Mouse (Mus musculus) heart, embryonic 12.5 days (tissue): ENCODE data around the gene Dhx57. TPM values are rescaled to one million over a fixed set of nuclear protein-coding genes. Genes with fewer than 3 reads are reported as not detected.
"Not testable (repeated sequence)": the region's sequence is repeated elsewhere in the genome, so short reads cannot be mapped to it uniquely, and the experiment has no call there.

Experiments
- ATAC-seq: fragments of 200-750 bp; cut with Nextera tagmentation; 2 replicates; pipeline ENCODE4 v1.8.0; 2017; ENCODE audit warnings: moderate TSS enrichment, moderate library complexity; ENCODE audit not compliant: insufficient number of reproducible peaks, low FRiP score
- H3K27ac ChIP-seq: fragments of 300-500 bp; sonication (generic); 2 replicates; pipeline ENCODE4 v1.5.1; 2016; ENCODE audit warnings: mild to moderate bottlenecking, moderate library complexity; ENCODE audit not compliant: poor library complexity, severe bottlenecking
- H3K27me3 ChIP-seq: fragments of 300-500 bp; sonication (generic); replicated peaks from 2 replicates; pipeline ENCODE4 v1.6.1; 2016; ENCODE audit warnings: mild to moderate bottlenecking, moderate library complexity
- H3K36me3 ChIP-seq: fragments of 300-500 bp; sonication (generic); 2 replicates; pipeline ENCODE4 v1.6.1; 2016; ENCODE audit warnings: mild to moderate bottlenecking, moderate library complexity
- H3K4me1 ChIP-seq: fragments of 300-500 bp; sonication (generic); replicated peaks from 2 replicates; pipeline ENCODE4 v1.6.1; 2016; ENCODE audit warnings: mild to moderate bottlenecking
- H3K4me2 ChIP-seq: fragments of 300-500 bp; sonication (generic); 2 replicates; pipeline ENCODE4 v1.6.1; 2016; ENCODE audit warnings: mild to moderate bottlenecking, moderate library complexity
- H3K4me3 ChIP-seq: fragments of 300-500 bp; sonication (generic); 2 replicates; pipeline ENCODE4 v1.5.1; 2016; ENCODE audit warnings: mild to moderate bottlenecking
- H3K9ac ChIP-seq: fragments of 300-500 bp; sonication (generic); 2 replicates; pipeline ENCODE4 v1.6.1; 2016; ENCODE audit warnings: mild to moderate bottlenecking, moderate library complexity
- H3K9me3 ChIP-seq: fragments of 300-500 bp; sonication (generic); replicated peaks from 2 replicates; pipeline ENCODE4 v1.6.1; 2016; ENCODE audit warnings: mild to moderate bottlenecking, moderate library complexity
- WGBS: fragments of 180-500 bp; shearing (Covaris S2); methylation state at CpG from one replicate; pipeline ENCODE4 v1.1.7; 2016; 5-methylcytosine and 5-hydroxymethylcytosine counted together
- polyA plus RNA-seq: library from polyadenylated mRNA; unstranded; fragments of >200 nt; fragmentation: Nextera tagmentation; extraction: Ambion mirVana; gene quantifications from 2 replicates; pipeline ENCODE4 v1.2.1, GENCODE M21; 2016

The Dhx57 gene
- polyA plus RNA-seq, 1 experiment from 2014 or later = 13.8 TPM

- Histone ChIP-seq H3K4me2 (peak within 1 kb of the TSS; percentile 83), H3K9me3 (no peaks in the 10 kb centered on the region), H3K4me3 (peak within 1 kb of the TSS; percentile 63), H3K9ac (peak within 1 kb of the TSS; percentile 78), H3K4me1 (0 out of 2 replicates have a peak, but pooled peaks cover 8% of the 10 kb centered on the region), H3K27me3 (no peaks in the 10 kb centered on the region), H3K27ac (peak within 1 kb of the TSS; percentile 86), H3K36me3 (peaks cover 20% of the 10 kb centered on the region; the same call in 1 of the 2 replicates)
- peak; percentile 93 for ATAC-seq
- under 1% methylated on average over 33 of the region's 33 CpGs for WGBS
These were observed 65.8 kb downstream of the Dhx57 start, which contains the start of gene Gemin6 for GRCm38 (mm10) chr17:80224326-80225116. Gene Gemin6, plus strand, starts transcription at chr17:80224441.

GRCm38 (mm10) chr17:80223829-80224228 is 66.4 kb downstream of the Dhx57 start:
- peaks cover 13% of the 10 kb centered on the region; the same call in 1 of the 2 replicates for H3K36me3 ChIP-seq
- peak overlapping the region; percentile 83 for H3K4me2 ChIP-seq
- 0 out of 2 replicates have a peak, but pooled peaks cover 8% of the 10 kb centered on the region for H3K4me1 ChIP-seq
- WGBS = 7% methylated on average over 9 of the region's 9 CpGs
- peak overlapping the region; percentile 63 for H3K4me3 ChIP-seq
- H3K27me3 ChIP-seq = no peaks in the 10 kb centered on the region
- H3K9me3 ChIP-seq = no peaks in the 10 kb centered on the region
- peak overlapping the region; percentile 78 for H3K9ac ChIP-seq
- H3K27ac ChIP-seq = peak overlapping the region; percentile 86; the same call in 1 of the 2 replicates
- peak; percentile 23; the same call in 1 of the 2 replicates for ATAC-seq

- Histone ChIP-seq H3K9ac (no peak overlapping the region), H3K27ac (no peak overlapping the region), H3K4me3 (no peak overlapping the region), H3K36me3 (no peaks in the 10 kb centered on the region), H3K4me1 (0 out of 2 replicates have a peak, but pooled peaks cover 8% of the 10 kb centered on the region), H3K27me3 (no peaks in the 10 kb centered on the region), H3K4me2 (no peak overlapping the region), H3K9me3 (no peaks in the 10 kb centered on the region)
- WGBS = 68% methylated on average over 3 of the region's 3 CpGs
- ATAC-seq = no peak
These were observed 68.2 kb downstream of the Dhx57 start for GRCm38 (mm10) chr17:80221890-80222628.

- Histone ChIP-seq H3K4me3 (no peak overlapping the region), H3K9me3 (no peaks in the 10 kb centered on the region), H3K4me1 (0 out of 2 replicates have a peak, but pooled peaks cover 8% of the 10 kb centered on the region), H3K27me3 (no peaks in the 10 kb centered on the region), H3K27ac (no peak overlapping the region), H3K9ac (no peak overlapping the region), H3K36me3 (no peaks in the 10 kb centered on the region), H3K4me2 (no peak overlapping the region)
- ATAC-seq = no peak
- WGBS = 62% methylated on average over 9 of the region's 9 CpGs
These were observed 69.1 kb downstream of the Dhx57 start for GRCm38 (mm10) chr17:80221202-80221601.

GRCm38 (mm10) chr17:80220131-80220530 is 70.1 kb downstream of the Dhx57 start:
- ATAC-seq = no peak
- 49% methylated on average over 2 of the region's 2 CpGs for WGBS
- no peaks in the 10 kb centered on the region for H3K27me3 ChIP-seq
- no peak overlapping the region for H3K4me2 ChIP-seq
- H3K36me3 ChIP-seq = no peaks in the 10 kb centered on the region
- no peak overlapping the region for H3K27ac ChIP-seq
- no peak overlapping the region for H3K9ac ChIP-seq
- no peaks in the 10 kb centered on the region for H3K9me3 ChIP-seq
- H3K4me3 ChIP-seq = no peak overlapping the region
- 0 out of 2 replicates have a peak, but pooled peaks cover 8% of the 10 kb centered on the region for H3K4me1 ChIP-seq

GRCm38 (mm10) chr17:80213998-80214397 is 76.3 kb downstream of the Dhx57 start:
- H3K4me3 ChIP-seq, H3K4me2 ChIP-seq, H3K4me1 ChIP-seq, H3K9ac ChIP-seq, H3K36me3 ChIP-seq, H3K9me3 ChIP-seq, H3K27me3 ChIP-seq, H3K27ac ChIP-seq, ATAC-seq: not testable (repeated sequence)
- WGBS = 85% methylated on average over 4 of the region's 4 CpGs

GRCm38 (mm10) chr17:80206671-80207581 is 83.3 kb downstream of the Dhx57 start, which contains the start of the genes Srsf7 and Ttc39d:
Gene Srsf7, minus strand, starts transcription at chr17:80207307.
Gene Ttc39d, plus strand, starts transcription at chr17:80207460.
- Histone ChIP-seq H3K27ac (peak within 1 kb of the TSS; percentile 99), H3K4me3 (peak within 1 kb of the TSS; percentile 91), H3K36me3 (peaks cover 25% of the 10 kb centered on the region), H3K9me3 (no peaks in the 10 kb centered on the region), H3K9ac (peak within 1 kb of the TSS; percentile 97), H3K27me3 (no peaks in the 10 kb centered on the region), H3K4me2 (peak within 1 kb of the TSS; percentile 95), H3K4me1 (peaks cover 9% of the 10 kb centered on the region; the same call in 1 of the 2 replicates)
- ATAC-seq = peak; percentile 95
- under 1% methylated on average over 93 of the region's 95 CpGs for WGBS

GRCm38 (mm10) chr17:80206301-80206670 is 84.0 kb downstream of the Dhx57 start:
- Histone ChIP-seq H3K4me3 (peak overlapping the region; percentile 91), H3K4me1 (peaks cover 9% of the 10 kb centered on the region; the same call in 1 of the 2 replicates), H3K27ac (peak overlapping the region; percentile 99), H3K36me3 (peaks cover 29% of the 10 kb centered on the region), H3K9ac (peak overlapping the region; percentile 97), H3K9me3 (no peaks in the 10 kb centered on the region), H3K27me3 (no peaks in the 10 kb centered on the region), H3K4me2 (peak overlapping the region; percentile 95)
- peak; percentile 80 for ATAC-seq
- WGBS = 0% methylated on average over 36 of the region's 36 CpGs

- no peaks in the 10 kb centered on the region for H3K27me3 ChIP-seq
- H3K27ac ChIP-seq = 0 out of 2 replicates have a peak overlapping the region, but pooled peaks have one; percentile 99
- H3K4me2 ChIP-seq = peak overlapping the region; percentile 95
- peak overlapping the region; percentile 91 for H3K4me3 ChIP-seq
- H3K36me3 ChIP-seq = peaks cover 31% of the 10 kb centered on the region
- H3K9me3 ChIP-seq = no peaks in the 10 kb centered on the region
- no peak for ATAC-seq
- WGBS = 16% methylated on average over 5 of the region's 5 CpGs
- H3K4me1 ChIP-seq = peaks cover 9% of the 10 kb centered on the region; the same call in 1 of the 2 replicates
- peak overlapping the region; percentile 97 for H3K9ac ChIP-seq
These were observed 84.6 kb downstream of the Dhx57 start for GRCm38 (mm10) chr17:80205657-80206056.

GRCm38 (mm10) chr17:80199160-80199778 is 91.0 kb downstream of the Dhx57 start:
- peaks cover 62% of the 10 kb centered on the region for H3K36me3 ChIP-seq
- no peak overlapping the region for H3K4me3 ChIP-seq
- H3K9ac ChIP-seq = no peak overlapping the region
- H3K4me1 ChIP-seq = peaks cover 6% of the 10 kb centered on the region; the same call in 1 of the 2 replicates
- no peak; the same call in 1 of the 2 replicates for ATAC-seq
- H3K27ac ChIP-seq = no peak overlapping the region
- WGBS = 79% methylated on average over 3 of the region's 3 CpGs
- H3K27me3 ChIP-seq = no peaks in the 10 kb centered on the region
- no peaks in the 10 kb centered on the region for H3K9me3 ChIP-seq
- no peak overlapping the region for H3K4me2 ChIP-seq
